Mouse (Mus musculus): ENCODE data around the gene Gpr37l1. TPM values are rescaled to one million over a fixed set of nuclear protein-coding genes. Genes with fewer than 3 reads are reported as not detected.
"Not testable (repeated sequence)": the region's sequence is repeated elsewhere in the genome, so short reads cannot be mapped to it uniquely, and the experiment has no call there.

The Gpr37l1 gene
- polyA plus RNA-seq, 3 experiments from 2014 or later: not detected

DNA sequence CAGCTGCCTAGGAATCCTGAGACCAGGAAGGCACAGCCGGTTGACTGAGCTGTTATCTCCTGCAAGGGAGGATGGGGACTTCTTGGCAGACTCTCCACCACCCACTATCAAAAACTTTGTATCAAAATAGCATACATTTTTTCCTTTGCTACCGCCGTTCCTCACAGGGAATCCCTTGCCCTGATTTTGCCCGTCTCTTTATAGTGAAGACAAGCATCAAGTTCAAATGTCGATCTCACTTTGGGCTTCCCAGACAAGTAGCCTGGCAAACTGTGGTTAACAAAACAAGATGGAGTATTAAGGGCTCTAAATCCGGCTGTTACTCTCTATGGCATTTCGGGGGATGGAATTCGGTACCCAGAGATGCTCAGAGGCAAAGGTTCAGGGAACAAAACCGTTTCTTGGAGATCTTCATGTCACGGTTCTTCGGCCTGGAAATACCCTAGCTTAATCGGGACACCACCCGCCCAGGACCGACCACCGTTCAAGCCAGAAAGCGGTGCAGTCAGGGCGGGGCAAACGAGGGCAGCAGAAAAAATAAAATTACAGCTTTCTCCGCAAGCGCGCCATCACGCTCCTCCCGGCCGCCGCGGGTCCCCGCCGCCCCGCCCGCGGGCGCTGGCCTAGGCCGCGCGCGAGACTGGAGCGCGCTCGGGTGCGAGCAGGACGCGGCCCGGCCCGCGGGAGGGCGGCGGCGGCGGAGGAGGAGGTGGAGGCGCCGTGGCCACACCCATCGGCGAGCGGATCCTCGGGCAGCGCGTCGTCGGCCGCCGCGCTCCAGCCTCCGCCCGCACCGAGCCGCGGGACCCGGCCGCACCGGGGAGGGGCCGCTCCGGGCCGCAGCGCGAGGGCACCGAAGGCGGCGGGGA, 21.2 kb downstream of the Gpr37l1 start, which contains the start of gene Arl8a:
Arl8a (plus strand) TSS at position 748 of the 869 bp plus-strand sequence.
- ATAC-seq: peak; percentile 64

DNA sequence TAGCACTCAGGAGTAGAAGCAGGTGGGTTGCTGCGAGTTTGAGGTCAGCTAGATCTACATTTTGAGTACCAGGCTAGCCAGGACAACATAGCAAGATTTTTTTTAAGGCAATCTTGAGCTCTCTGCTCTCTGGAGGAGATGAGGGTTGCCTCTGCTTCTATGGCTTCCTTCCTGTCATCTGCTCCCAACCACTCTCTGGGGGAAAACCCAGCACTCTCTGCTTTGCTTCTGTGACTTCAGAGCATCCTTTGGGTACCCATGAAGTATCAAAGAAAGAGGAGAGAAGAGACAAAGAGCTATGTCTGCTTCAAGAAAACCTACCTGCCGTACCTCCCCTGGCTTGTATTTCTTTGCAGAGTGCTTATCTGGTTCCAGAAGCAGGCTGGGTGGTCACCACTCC, 23.5 kb downstream of the Gpr37l1 start:
- ATAC-seq: peak; percentile 64

DNA sequence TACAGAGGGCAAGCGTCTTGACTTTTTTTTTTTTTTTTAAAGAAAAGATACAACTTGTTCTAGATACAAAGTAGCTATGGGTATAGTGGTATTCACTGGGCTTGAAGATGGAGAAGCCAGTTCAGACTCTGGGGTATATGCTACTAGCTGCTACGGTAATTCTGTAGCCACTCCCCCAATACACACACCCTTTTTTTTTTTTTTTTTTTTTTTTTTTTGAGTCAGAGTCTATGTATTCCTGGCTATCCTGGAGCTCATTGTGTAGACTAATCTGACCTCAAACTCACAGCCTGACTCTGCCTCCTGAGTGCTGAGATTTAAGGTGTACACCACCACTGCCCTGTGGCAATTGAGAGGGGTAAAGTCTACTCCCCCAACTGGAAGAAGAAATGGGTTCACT, 25.0 kb downstream of the Gpr37l1 start:
- no peak for ATAC-seq

DNA sequence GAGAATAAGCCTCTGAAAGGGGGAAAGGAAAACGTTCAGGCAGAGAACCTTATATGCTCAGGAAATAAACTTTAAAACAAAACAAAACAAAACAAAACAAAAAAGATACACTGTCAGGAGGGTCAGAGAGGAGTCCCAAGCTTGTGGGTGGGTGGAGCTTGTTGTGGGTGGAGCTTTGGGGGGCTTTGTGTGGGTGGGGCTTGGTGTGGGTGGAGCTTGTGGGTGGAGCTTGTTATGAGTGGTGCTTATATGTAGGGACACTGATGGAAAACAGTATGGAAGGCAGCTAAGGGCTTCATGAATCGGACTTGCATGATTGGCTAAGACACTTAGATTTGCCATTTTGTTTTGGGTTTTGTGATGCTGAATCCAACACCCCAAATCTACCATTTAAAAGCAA, 27.6 kb downstream of the Gpr37l1 start:
- ATAC-seq: no peak

DNA sequence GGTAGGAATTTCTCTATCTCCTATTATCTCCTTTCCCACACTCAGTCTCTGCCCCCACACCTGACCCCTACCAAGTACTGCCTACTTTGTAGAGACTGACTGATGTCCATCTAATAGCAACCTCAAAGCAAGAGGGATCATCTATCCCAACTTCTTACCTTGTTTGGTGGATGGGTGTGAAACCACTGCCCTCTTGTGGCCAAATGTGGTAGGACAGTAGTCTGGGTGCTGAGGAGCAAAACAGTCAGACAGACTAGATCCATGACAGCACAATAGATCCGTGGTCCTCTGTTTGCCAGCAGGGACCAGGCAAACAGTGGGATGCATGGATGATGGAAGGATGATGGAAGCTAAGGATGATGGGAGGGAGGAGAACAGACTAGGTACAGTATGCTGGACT, 31.0 kb downstream of the Gpr37l1 start:
- peak; percentile 27 for ATAC-seq

DNA sequence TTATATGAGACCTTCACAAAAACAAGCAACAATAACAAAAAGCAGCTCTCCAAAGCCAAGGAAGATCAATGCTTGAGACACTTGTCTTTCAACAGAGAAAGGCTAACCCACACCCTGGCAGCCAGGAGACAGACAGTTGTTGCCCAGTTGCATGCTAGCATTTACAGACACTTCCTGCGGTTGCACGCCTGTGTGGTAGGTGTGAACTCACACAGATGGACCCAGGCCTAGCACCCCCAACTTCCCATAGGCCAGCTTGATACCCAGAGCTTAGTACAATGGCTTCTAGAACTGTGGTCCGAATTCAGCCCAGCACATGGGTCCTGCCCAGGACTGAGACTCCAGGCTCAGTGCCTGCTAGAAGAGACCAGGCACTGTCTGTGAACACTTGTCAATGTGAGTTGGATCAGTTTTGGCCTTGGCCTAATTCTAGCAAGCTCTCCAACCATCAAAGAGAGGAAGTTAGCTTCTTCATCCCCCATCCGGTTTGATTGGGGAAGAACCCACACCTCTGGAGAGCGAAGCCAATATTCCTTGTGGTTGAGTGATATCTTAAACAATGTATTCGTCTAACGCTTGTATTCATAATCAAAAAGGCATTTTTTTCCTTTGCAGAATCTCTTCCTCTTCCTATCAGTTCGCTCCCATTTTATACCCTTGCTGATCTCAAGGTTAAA, 32.2 kb downstream of the Gpr37l1 start:
- no peak for ATAC-seq

DNA sequence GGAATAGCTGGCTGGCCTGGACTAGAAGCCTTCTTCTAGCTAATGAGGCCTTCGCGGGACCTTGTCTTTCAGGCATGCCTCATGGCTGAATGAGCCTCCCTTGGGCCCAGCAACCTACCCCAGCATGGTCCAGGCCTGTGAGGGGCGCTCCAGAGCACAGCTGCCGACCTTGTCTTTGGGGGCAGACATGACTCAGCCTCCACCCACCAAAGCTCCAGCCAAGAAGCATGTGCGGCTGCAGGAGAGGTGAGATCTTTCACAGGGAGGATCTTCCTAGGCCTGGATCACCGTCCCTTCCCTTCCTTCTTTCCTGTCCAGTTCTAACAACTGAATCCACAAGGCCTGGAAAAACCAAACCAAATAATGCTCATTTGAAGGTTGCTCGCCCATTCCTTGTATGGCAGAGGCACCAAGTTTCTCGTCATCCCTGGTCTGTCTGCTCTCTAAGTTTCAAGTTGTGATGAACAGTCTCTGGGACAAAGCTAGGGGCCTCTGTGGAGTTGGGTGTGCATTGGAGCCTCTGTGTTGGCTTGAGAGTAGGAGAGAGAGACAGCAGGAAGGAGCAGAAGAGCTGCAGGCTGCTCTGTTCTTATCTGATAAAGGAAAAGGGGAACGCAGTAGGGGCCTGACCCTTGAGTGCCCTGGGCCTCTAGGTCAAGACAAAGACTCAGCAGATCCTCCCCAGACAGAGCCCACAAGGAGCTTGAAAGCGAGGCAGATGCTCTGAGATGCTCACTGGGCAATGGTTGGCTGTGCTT, 33.6 kb downstream of the Gpr37l1 start:
- ATAC-seq: no peak

DNA sequence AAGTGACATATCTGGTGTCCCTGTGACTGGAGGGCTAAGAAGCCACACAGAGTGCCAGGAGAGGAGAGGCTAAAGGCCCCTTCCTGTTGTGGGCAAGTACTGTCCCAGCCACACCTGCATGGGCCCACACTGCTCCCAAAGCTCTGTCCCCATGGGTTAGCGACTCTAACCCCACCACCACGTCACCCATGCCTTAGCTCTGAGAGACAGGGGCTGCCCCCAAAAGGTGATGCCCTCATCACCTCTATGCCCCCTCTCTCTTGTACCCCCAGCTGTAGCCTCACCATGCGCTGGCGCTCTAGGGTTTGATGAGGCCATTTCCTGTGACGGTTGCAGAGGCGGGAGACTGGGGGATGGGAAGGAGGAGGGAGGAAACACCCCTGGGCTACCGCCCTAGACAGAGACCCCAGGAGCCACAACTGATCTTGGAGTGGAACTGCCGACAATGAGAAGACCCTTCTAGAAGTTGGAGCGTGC, 34.5 kb downstream of the Gpr37l1 start:
- peak; percentile 53 for ATAC-seq

DNA sequence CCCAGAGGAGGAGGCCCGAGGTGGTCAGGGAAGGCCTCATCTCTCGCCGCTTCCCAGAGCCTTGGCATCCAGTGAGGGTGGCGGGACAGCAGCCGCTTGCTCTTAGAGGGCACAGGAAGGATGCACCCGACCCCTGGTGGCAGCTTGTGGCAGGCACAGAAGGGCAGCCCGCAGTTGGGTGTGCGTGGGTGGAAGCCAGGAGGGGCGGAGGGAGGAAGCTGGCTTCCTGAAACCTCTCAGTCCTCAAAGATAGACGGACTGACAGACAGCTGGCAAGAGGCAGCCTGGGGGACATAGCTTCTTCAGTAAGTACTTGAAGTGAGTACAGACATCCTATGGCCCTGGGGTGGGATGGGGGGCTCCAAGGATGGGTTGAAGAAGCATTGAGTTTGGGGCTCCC, 35.0 kb downstream of the Gpr37l1 start, which contains the start of gene Ptpn7:
Ptpn7 (plus strand) TSS at position 228 of the 400 bp plus-strand sequence.
- peak; percentile 66 for ATAC-seq

DNA sequence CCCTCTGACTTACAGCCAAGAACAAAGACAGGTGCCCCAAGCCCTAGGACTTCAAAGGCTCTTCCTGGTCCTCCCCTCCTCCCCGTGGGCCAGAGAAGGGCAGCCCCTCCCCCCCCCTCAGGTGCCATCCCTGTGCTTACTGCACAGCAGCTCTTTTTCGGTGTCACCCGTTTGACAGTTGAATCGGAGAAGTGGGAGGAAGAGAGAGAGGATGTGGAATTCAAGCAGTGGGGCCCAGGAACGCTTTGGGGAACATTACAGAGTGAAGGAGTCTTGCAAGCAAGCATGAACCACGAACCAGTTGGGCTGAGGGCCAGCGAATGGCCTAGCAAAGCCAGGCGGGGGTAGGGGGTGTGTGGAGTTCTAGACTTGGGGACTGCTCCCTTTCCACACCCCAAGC, 35.9 kb downstream of the Gpr37l1 start:
- ATAC-seq: no peak

DNA sequence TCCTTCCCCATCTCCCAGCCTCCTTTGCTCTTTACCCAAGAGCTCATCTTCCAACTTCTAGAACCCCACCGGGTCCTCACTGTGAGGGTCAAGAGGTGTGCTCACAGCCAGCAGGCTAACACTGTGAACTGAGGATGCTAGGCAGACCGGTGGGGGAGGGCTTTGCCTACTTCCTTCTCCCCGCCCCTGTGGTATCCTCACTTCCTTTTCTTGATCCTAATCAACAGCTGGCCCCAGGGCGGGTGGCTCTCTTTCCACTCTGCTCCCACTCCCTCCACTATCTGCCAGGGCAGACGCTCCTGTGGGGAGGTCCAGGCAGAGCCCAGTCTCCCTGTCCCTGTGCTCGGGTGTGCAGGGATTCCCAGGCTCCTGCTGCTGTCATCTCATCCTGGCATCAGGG, 36.4 kb downstream of the Gpr37l1 start:
- ATAC-seq: peak; percentile 41

DNA sequence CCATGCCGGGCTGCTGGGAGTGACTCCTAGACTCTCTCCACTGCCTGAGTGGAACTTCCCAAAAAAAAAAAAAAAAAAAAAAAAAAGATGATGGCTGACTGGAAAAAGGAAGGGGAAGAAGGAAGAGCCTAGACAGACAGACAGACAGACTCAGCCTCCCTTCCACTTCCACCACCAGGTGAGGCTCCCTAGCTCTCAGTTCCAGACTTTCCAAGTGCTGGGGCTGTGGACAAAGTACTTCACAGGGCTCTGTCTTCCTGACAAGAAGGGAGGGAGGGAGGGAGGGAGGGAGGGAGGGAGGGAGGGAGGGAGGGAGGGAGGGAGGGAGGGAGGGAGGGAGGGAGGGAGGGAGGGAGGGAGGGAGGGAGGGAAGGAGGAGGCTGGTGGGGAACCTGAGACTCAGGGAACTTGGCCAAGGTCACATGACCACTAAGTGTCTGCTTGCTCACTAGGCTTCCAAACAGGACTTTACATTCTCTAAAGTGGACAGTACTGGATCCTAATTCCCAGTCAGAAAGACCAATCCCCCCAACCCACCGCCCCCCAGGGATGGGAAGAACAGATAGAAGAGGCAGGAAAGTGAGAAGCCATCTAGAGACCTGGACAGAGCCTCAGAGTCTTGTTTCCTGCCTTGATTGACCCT, 37.0 kb downstream of the Gpr37l1 start:
- no peak for ATAC-seq

DNA sequence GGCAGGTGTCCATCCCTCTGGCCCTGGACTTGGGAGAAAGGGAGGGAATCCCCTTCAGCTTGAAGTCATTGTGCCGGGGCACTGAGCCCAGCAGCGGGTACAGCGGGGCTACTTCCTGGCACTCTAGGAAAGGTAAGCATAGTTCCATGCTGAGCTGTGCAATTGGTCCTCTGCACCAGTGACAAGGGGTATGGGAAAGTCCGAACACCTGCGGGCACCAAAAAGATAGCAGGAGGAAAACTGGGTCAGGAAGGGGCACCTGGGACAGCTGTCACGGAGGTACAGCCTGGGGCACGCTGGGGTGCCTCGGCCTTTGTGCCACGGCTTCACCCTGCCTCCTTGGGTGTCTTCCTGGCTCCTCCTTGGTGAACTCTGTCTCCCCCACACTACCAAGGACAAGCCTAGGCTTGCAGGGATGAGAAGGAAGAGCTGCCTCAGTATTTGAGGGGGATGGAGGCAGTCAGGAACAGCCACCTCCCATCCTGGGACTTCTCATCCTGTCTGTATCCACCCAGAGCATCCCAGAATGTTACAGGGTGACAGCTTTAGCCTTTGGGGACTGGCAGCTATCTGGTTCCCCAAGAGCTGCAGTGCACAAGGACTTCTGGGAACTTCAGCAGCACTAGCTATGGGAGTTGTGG, 37.8 kb downstream of the Gpr37l1 start:
- no peak for ATAC-seq

DNA sequence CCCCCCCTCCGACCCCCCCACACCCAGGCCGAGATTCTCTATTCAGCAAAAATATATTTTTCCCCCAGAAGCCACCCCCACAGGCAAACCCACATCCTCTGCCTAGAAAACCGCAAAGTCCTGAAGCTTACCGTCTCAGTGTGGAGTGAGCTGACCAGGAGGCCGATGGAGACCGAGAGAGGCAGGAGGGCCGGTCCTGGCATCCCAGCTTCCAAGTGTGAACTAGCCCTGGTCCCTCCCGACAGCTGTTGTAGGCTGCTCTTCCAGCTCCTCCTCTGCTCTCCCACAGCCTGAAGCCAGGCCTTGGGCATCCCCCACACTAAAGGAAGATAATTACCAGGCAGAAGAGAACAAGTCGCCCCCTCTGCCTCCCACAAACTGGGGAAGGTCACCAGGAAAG, 38.5 kb downstream of the Gpr37l1 start:
- ATAC-seq: no peak

DNA sequence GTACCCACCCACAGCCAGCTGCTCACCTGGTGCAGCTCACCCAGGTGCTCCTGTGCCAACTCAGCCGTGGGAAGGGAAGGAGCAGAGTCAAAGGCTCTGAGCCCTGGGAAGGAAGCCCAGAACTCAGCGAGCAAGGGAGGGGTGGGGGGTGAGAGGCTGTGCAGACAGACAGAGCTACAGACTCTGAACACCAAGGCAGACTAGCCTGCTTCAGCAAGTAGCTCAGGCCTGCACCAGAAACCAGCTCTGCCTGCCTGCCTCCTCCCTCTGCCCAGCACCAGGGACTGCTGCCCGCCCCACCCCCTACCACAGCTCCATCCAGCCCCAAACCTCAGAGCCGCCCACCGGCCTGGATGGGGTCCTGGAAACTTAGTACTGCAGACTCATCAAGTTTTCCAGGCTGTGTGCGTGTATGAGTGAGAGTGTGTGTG, 39.5 kb downstream of the Gpr37l1 start:
- ATAC-seq: peak; percentile 5

DNA sequence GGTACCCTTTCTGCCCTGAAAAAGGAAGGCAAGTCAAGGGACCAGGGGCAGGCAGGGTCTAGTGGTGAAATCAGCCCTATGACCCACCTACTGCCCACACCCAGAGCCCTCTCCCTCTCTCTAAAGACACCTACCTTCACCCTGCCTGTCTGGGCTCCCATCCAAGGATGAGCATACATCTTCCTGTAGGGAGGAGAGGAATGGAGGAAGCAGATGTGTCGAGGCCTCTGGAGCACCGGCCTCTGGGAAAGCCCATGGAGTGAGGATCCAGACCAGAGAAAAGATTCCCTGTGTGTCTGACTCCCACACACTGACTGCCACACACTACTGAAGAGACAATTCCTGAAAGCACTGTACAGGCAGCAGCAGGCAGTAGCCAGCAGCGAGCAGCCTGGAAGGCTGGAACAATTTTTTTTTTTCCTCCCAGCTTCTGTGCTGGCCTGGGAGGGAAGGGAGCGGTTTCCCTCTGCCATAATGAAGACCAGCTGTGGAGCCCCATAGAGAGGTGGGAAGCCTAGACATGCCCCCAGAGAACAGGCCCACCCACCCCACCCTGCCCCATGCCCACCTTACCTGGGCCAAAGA, 40.9 kb downstream of the Gpr37l1 start:
- no peak for ATAC-seq

DNA sequence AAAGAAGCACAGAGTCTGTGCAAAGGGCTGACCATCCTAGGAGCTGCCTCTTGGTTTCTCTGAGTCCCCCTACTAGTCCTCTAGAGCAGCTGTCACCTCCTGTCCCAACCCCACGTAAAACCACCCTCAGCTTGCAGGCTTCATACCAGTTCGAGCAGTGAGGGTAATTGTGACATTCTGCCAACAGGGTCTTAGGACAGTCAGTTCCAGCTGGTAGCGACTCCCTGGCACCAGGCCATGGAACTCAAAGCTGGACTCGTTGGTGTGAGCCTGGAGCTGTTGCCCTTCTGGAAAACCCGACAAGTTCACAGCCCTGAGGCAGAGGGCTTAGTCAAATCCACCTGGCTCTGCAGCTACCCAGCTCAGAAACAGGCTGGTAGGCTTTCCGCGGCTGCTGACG, 41.5 kb downstream of the Gpr37l1 start:
- ATAC-seq: no peak

DNA sequence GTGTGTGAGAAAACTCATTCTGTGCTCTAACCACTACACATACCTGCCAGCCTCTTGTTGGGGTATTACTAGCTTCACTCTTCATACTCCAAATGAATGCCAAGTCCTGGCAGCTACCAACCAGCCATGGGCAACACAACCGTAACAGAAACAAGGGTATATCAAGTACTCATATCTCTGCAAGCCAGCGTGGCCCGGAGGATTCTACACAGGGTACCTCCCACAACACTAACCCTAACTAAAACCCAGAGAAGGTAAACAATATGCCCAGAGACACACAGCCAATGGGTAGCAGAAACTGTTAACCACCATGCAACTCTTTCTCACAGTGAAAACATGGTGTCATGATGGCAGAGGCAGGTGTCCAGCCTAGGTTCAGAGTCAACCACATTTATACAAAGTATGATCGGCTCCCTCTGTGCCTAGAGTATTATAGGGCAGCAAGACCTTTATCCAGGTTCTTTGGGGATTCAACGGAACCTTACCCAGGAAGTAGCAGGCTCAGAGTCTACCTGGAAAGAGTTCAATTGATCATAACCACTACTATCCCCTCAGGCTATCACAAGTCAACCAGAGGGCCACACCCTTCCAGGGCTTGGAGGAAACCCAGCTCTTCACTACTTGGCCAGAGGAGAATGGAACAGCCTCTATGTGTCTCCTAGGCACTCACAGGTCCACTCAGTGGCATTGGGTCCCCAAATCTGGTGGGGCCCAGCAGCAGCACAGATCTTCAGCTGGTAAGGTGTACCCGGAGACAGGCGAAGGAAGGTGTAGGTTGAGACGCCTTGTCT, 42.7 kb downstream of the Gpr37l1 start:
- no peak for ATAC-seq

DNA sequence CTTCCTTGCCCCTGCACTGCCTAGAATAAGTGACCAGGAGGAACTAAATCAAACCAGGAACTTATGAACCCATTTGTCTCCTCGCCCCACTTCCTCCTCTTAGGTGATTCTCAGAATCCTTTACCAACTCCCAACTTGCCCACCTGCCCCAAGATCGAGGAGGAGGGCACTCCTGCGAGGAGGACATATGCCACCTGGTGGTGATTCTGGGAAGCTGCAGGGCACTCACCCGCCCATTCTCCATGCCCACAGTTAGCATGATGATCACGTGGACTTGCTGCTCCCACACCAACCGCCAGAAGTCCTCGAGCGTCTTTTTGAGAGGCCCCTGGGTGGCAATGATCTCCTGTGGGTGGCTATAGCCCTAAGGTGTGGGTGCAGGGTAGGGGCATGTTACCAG, 54.8 kb downstream of the Gpr37l1 start:
- ATAC-seq: peak; percentile 82

DNA sequence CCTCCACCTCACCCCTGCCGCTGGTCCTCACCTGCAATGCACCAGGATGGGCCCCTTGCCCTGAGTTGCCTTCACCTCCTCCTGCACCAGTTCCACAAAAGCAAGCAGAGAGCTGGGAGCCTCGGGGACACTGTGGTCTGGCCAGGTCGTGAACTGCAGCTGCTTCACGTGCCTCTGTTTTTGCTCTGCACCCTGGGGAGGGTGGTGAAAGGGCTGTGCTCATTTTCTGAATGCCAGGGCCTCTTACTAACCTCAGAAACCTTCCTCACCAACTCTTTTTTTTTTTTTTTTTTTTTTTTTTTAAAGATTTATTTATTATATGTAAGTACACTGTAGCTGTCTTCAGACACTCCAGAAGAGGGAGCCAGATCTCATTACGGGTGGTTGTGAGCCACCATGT, 56.2 kb downstream of the Gpr37l1 start:
- ATAC-seq: not testable (repeated sequence)

Data from inflammation-experienced regulatory T-cells, adult 6 months (primary cell).